Mouse (Mus musculus) embryonic facial prominence, embryonic 15.5 days (tissue): ENCODE data around the gene Gm20388. TPM values are rescaled to one million over a fixed set of nuclear protein-coding genes. Genes with fewer than 3 reads are reported as not detected.
"Not testable (repeated sequence)": the region's sequence is repeated elsewhere in the genome, so short reads cannot be mapped to it uniquely, and the experiment has no call there.

Experiments
- ATAC-seq: fragments of 200-750 bp; cut with Nextera tagmentation; 2 replicates; pipeline ENCODE4 v1.8.0; 2017; ENCODE audit warnings: low read depth, moderate TSS enrichment; ENCODE audit not compliant: insufficient number of reproducible peaks, low FRiP score, low TSS enrichment
- H3K27ac ChIP-seq: fragments of 300-500 bp; sonication (generic); replicated peaks from 2 replicates; pipeline ENCODE4 v1.5.1; 2015; ENCODE audit warnings: mild to moderate bottlenecking, inconsistent platforms
- H3K27me3 ChIP-seq: fragments of 300-500 bp; sonication (generic); 2 replicates; pipeline ENCODE4 v1.6.1; 2015; ENCODE audit warnings: inconsistent platforms
- H3K36me3 ChIP-seq: fragments of 300-500 bp; sonication (generic); 2 replicates; pipeline ENCODE4 v1.6.1; 2015; ENCODE audit warnings: mild to moderate bottlenecking, inconsistent platforms
- H3K4me1 ChIP-seq: fragments of 300-500 bp; sonication (generic); 2 replicates; pipeline ENCODE4 v1.6.1; 2015; ENCODE audit warnings: inconsistent platforms
- H3K4me2 ChIP-seq: fragments of 300-500 bp; sonication (generic); replicated peaks from 2 replicates; pipeline ENCODE4 v1.6.1; 2015; ENCODE audit warnings: mild to moderate bottlenecking, inconsistent platforms
- H3K4me3 ChIP-seq: fragments of 300-500 bp; sonication (generic); replicated peaks from 2 replicates; pipeline ENCODE4 v1.5.1; 2015; ENCODE audit warnings: mild to moderate bottlenecking, inconsistent platforms
- H3K9ac ChIP-seq: fragments of 300-500 bp; sonication (generic); 2 replicates; pipeline ENCODE4 v1.6.1; 2015; ENCODE audit warnings: inconsistent platforms
- H3K9me3 ChIP-seq: fragments of 300-500 bp; sonication (generic); replicated peaks from 2 replicates; pipeline ENCODE4 v1.6.1; 2016; ENCODE audit warnings: inconsistent platforms
- WGBS: fragments of 180-500 bp; shearing (Covaris S2); methylation state at CpG from one replicate; pipeline ENCODE4 v1.1.7; 2015; 5-methylcytosine and 5-hydroxymethylcytosine counted together
- polyA plus RNA-seq: library from polyadenylated mRNA; unstranded; fragments of >200 nt; fragmentation: Nextera tagmentation; extraction: Ambion mirVana; gene quantifications from 2 replicates; pipeline ENCODE4 v1.2.1, GENCODE M21; 2015

Gm20388 gene
- polyA plus RNA-seq, 1 experiment from 2014 or later = 8.0 TPM

DNA sequence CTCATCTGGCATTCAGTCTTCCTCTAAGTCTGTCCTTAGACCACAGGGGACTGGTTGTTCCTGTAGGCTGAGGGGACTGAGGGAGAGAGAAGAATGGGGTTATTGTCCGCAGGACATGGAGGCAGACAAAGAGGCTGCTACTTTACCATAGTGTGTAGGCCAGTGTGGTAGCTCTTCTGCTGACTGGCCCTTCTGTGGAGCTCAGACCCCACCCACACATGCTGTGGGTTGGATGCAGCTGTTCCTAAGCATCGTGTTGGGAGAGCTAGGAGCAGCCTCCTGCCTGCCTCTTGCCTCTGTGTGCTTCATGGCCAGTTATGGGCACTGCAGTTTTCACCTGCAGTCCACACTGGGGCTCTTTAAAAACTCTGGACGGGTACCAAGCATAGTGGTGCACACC, 3346.5 kb downstream of the Gm20388 start:
- peaks cover 53% of the 10 kb centered on the region for H3K36me3 ChIP-seq
- no peak overlapping the region for H3K27ac ChIP-seq
- no peaks in the 10 kb centered on the region for H3K9me3 ChIP-seq
- H3K4me2 ChIP-seq = no peak overlapping the region
- no peak overlapping the region for H3K9ac ChIP-seq
- H3K4me3 ChIP-seq = no peak overlapping the region
- WGBS = 54% methylated on average over 3 of the region's 3 CpGs
- H3K4me1 ChIP-seq = peaks cover 35% of the 10 kb centered on the region
- no peak for ATAC-seq
- no peaks in the 10 kb centered on the region for H3K27me3 ChIP-seq

DNA sequence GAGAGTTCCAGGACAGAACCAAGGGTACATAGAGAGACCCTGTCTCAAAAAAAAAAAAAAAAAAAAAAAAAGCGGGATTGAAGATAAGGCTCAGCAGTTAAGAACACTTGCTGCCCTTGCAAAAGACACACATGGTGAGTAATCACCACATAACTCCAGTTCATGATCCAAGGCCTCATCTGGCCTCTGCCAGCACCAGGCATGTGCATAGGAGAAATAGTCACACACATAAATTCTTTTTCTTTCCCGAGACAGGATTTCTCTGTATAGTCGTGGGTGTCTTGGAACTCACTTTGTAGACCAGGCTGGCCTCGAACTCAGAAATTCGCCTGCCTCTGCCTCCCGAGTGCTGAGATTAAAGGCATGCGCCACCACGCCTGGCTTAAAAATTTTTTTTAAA, 3347.0 kb downstream of the Gm20388 start:
- 88% methylated on average over 8 of the region's 8 CpGs for WGBS

DNA sequence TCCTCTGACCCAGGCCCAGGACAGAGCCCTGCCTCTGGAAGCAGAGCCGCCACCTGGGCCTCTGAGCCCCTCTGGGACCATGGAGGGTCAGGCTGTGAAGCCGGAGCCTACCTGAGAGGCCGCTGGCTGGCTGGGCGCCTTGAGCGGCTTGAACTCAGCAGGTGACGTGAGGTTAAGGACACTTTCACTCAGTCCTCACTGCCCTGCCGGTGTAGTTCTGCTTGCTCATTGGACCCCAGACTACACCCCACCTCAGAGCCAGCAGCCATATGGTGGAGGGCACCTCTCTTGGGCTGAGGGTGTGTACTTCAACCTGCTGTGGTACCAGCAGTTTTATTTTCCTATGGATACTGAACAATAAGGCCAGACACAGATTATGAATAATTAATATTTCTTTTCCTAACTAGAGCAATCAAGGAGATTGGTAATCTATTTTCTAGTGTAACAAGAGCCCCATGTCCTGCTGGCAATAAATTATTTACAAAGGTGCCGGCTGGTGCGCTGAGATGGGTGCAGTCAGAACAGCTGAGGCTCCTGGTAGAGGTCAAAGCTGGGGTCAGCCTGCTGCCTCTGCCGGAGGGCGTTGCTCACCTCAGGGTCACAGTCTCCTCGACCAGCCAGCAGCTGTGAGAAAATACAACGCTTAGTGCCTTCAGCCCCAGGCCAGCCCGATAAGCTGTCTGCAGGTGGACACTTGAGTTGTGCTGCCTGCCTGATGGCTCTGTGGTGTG, 3357.4 kb downstream of the Gm20388 start:
- ATAC-seq = 0 out of 2 replicates have a peak, but pooled peaks have one; percentile 11

More for the DNA sequence above, 3347.0 kb downstream of the Gm20388 start:
- not testable (repeated sequence) for ATAC-seq, H3K9ac ChIP-seq, H3K9me3 ChIP-seq, H3K4me2 ChIP-seq, H3K27me3 ChIP-seq, H3K27ac ChIP-seq, H3K4me3 ChIP-seq
- Histone ChIP-seq H3K36me3 (peaks cover 55% of the 10 kb centered on the region), H3K4me1 (peaks cover 32% of the 10 kb centered on the region)

DNA sequence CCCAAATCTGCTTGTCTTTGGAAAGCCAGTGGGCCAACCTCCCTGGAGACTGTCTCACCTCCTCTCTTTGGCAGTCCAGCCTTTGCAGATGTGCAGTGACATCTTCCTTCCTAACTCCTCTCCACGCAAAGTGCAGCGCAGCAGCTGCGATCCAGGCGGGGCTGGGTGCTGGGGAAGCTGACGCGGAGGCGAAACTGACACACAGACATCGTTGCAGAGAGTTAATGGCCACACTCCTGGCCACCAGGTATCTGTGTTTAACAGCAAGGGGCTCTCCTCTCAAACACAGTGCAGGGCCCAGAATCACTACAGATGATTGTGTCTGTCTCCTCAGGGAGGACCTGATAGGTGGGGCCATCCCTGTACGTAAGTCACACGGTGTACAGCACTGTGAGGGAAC, 3360.5 kb downstream of the Gm20388 start:
- H3K4me1 ChIP-seq = no peaks in the 10 kb centered on the region
- ATAC-seq = no peak
- H3K4me3 ChIP-seq = no peak overlapping the region
- no peak overlapping the region for H3K4me2 ChIP-seq
- no peak overlapping the region for H3K9ac ChIP-seq
- 88% methylated on average over 10 of the region's 10 CpGs for WGBS
- no peaks in the 10 kb centered on the region for H3K27me3 ChIP-seq
- H3K36me3 ChIP-seq = peaks cover 42% of the 10 kb centered on the region
- H3K27ac ChIP-seq = no peak overlapping the region
- H3K9me3 ChIP-seq = no peaks in the 10 kb centered on the region

More for the DNA sequence above, 3357.4 kb downstream of the Gm20388 start:
- no peak overlapping the region for H3K27ac ChIP-seq
- no peak overlapping the region for H3K4me2 ChIP-seq
- 75% methylated on average over 14 of the region's 14 CpGs for WGBS
- no peak overlapping the region for H3K9ac ChIP-seq
- no peaks in the 10 kb centered on the region for H3K9me3 ChIP-seq
- no peaks in the 10 kb centered on the region for H3K4me1 ChIP-seq
- peaks cover 71% of the 10 kb centered on the region for H3K36me3 ChIP-seq
- no peaks in the 10 kb centered on the region for H3K27me3 ChIP-seq
- H3K4me3 ChIP-seq = no peak overlapping the region

DNA sequence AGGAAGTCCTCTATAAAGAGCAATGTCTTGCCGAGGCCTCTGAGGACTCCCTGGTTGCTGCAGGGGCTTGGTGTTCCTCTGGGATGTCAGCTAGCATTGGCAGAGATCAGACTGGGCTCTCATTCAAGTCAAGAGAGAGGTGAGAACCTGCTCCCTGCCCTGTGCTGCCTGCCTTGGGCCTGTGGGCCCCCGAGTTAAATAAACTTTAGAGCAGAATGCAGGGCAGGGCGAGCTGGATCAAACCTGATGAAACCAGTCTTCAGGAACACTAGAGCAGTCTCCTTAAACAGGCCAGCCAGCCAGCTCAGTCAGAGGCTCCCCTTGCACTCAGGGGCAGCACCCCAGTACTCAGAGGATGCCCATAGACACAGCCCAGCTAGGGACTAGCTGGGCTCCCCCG, 3361.3 kb downstream of the Gm20388 start:
- H3K4me2 ChIP-seq = no peak overlapping the region
- H3K4me3 ChIP-seq = no peak overlapping the region
- WGBS = 65% methylated on average over 4 of the region's 4 CpGs
- H3K27me3 ChIP-seq = no peaks in the 10 kb centered on the region
- no peaks in the 10 kb centered on the region for H3K9me3 ChIP-seq
- peaks cover 35% of the 10 kb centered on the region for H3K36me3 ChIP-seq
- no peak for ATAC-seq
- H3K27ac ChIP-seq = no peak overlapping the region
- H3K4me1 ChIP-seq = no peaks in the 10 kb centered on the region
- H3K9ac ChIP-seq = no peak overlapping the region

DNA sequence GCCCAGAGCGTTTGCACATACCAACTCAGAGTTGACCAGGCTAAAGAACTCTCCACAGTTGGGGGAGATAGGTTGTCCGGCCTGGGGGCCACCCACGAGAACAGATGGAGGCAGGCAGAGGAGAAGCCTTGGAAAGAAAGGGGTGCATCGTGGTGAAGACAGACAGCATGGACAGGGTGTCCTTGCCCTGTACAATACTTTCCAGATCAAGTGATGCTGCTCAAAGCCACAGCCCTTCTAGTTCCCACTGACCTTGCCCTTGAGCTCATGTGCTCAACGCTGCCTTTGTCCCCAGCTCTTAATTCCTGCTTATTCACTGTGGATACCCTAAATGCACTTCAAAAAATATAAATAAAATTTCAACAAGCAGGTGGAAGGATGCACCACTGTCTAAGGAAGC, 3363.8 kb downstream of the Gm20388 start:
- H3K4me3 ChIP-seq = no peak overlapping the region
- H3K27ac ChIP-seq = no peak overlapping the region
- H3K27me3 ChIP-seq = no peaks in the 10 kb centered on the region
- no peak overlapping the region for H3K9ac ChIP-seq
- H3K36me3 ChIP-seq = peaks cover 10% of the 10 kb centered on the region
- no peak for ATAC-seq
- H3K9me3 ChIP-seq = no peaks in the 10 kb centered on the region
- no peaks in the 10 kb centered on the region for H3K4me1 ChIP-seq
- no peak overlapping the region for H3K4me2 ChIP-seq
- WGBS = 79% methylated on average over 5 of the region's 5 CpGs

DNA sequence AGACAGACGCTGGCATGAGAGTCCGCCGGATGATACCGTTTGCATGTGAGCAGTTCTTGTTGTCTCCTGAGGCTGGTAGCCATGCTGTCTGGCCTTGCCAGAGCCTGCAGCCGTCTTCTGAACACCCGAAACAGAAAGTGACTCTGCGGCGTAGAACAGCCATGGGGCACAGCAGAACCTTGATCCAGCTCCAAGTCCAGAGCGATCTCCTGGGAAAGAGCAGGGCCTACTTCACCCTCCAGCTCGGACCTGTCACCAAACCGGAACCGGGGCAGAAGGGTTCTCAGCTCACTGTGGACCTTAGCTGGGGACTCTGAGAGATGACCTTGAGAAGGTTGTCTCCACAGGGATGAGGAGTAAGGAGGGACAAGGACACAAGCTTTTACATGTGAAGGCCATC, 3364.5 kb downstream of the Gm20388 start:
- Histone ChIP-seq H3K9me3 (no peaks in the 10 kb centered on the region), H3K9ac (no peak overlapping the region), H3K27me3 (no peaks in the 10 kb centered on the region), H3K4me3 (no peak overlapping the region), H3K4me1 (no peaks in the 10 kb centered on the region), H3K36me3 (peaks cover 3% of the 10 kb centered on the region), H3K4me2 (no peak overlapping the region), H3K27ac (no peak overlapping the region)
- ATAC-seq = no peak
- 91% methylated on average over 12 of the region's 12 CpGs for WGBS

DNA sequence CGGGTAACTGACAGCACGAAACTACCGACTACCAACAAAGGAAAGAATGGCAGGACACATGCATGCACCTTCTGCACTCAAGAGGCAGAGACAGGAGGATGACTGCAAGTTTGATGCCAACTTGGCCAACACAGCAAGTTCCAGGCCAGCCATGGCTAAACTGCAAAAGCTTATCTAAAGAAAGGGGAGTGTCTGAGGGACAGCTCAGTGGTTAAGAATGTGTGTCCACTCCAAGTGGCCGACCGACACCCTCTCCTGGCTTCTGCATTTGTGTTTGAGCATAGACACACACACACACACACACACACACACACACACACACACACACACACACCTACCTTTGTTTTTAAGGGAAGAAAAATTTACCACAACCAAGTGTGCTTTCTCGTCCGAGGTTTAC, 3367.8 kb downstream of the Gm20388 start:
- no peak for ATAC-seq
- Histone ChIP-seq H3K4me2 (no peak overlapping the region), H3K4me1 (no peaks in the 10 kb centered on the region), H3K9me3 (no peaks in the 10 kb centered on the region), H3K27ac (no peak overlapping the region), H3K4me3 (no peak overlapping the region), H3K27me3 (no peaks in the 10 kb centered on the region), H3K9ac (no peak overlapping the region), H3K36me3 (peaks cover 10% of the 10 kb centered on the region)
- 77% methylated on average over 7 of the region's 7 CpGs for WGBS

DNA sequence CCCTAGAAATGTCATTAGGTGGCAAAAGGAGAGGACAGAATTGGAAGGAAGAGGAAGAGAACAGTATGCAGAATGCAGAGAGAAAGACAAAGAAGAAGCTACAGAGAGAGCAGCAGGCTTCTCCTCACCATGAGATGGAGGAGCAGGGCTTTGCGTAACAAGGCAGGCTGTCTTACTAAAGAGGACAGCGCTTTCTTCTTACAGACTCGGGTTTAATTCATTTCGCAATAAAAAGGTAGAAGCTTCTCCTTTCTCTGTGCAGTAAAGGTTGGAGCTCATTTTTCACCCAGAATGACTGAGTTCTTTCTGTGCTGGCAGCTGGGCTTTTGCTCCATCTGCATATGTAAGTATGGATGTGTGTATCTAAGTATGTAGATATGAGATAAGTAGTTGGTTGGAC, 3369.2 kb downstream of the Gm20388 start:
- no peak overlapping the region for H3K27ac ChIP-seq
- H3K4me3 ChIP-seq = no peak overlapping the region
- WGBS = 90% methylated on average over 4 of the region's 4 CpGs
- H3K27me3 ChIP-seq = no peaks in the 10 kb centered on the region
- H3K9ac ChIP-seq = no peak overlapping the region
- no peak overlapping the region for H3K4me2 ChIP-seq
- H3K36me3 ChIP-seq = peaks cover 10% of the 10 kb centered on the region
- no peak for ATAC-seq
- no peaks in the 10 kb centered on the region for H3K9me3 ChIP-seq
- H3K4me1 ChIP-seq = no peaks in the 10 kb centered on the region

DNA sequence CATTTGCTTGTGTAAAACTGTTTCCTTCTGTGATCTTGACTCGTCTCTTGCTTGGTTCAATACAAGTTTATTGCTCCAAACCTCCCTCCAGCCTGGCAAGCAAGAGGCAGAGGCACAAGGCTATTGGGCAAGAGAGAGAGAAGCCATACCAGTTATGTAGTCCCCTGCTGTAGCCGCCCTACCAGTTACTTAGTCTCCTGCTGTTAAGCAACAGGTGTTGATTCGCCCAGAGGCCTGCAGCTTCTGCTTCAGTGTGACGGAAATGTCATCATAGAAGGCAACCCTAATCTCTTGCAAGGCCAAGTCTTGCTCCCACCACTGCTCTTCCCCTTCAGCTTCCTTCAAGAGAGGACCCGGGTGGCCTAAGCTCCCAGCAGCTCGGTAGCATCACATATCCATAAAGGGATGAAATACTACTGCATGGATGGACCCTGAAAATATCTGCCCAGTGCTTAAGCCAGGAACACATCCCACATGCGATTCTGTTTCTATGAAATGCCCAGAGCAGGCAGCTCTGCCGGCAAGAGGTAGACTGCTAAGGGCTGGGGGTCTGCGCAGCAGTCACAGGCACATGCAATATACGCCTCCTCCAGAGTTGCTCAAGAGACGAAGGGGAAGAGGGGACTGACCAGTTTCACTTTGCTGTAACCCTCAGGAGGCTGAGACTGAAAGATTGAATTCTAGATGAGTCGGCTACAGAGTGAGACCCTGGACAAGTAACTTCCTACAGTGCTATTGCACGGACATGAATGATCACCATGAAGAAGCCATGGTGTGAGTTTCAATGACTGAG, 3369.9 kb downstream of the Gm20388 start:
- H3K36me3 ChIP-seq = peaks cover 10% of the 10 kb centered on the region
- ATAC-seq = no peak
- H3K9ac ChIP-seq = no peak overlapping the region
- no peak overlapping the region for H3K4me3 ChIP-seq
- no peak overlapping the region for H3K4me2 ChIP-seq
- no peak overlapping the region for H3K27ac ChIP-seq
- no peaks in the 10 kb centered on the region for H3K27me3 ChIP-seq
- no peaks in the 10 kb centered on the region for H3K9me3 ChIP-seq
- H3K4me1 ChIP-seq = no peaks in the 10 kb centered on the region
- 80% methylated on average over 13 of the region's 13 CpGs for WGBS

DNA sequence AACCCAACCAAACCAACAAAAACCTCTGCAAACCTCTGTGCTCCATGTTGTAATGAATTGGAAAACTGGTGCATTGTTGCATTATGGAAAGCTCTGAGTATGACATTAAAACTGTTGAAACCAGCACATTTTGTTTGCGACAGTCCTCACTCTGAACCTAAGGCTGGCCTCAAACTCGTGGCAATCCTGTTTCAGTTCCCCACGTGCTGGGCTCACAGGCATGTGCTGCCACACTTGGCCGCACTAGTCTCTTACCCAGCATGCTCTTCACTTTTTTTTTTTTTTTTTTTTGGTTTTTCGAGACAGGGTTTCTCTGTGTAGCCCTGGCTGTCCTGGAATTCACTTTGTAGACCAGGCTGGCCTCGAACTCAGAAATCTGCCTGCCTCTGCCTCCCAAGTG, 3372.4 kb downstream of the Gm20388 start:
- 85% methylated on average over 6 of the region's 6 CpGs for WGBS
- H3K4me1 ChIP-seq, H3K27ac ChIP-seq, H3K9me3 ChIP-seq, H3K9ac ChIP-seq, ATAC-seq, H3K4me3 ChIP-seq, H3K27me3 ChIP-seq, H3K4me2 ChIP-seq: not testable (repeated sequence)
- peaks cover 15% of the 10 kb centered on the region for H3K36me3 ChIP-seq
